Mouse (Mus musculus) heart, embryonic 11.5 days (tissue): ENCODE results near the gene Tm7sf3. TPM values are rescaled to one million over a fixed set of nuclear protein-coding genes. Genes with fewer than 3 reads are reported as not detected.

Experiments used
- ATAC-seq: fragments of 200-750 bp; cut with Nextera tagmentation; replicated peaks from 2 replicates; pipeline ENCODE4 v1.8.0; 2017; ENCODE audit warnings: moderate library complexity; ENCODE audit not compliant: insufficient number of reproducible peaks, low FRiP score, low TSS enrichment
- H3K27ac ChIP-seq: fragments of 300-500 bp; sonication (generic); 2 replicates; pipeline ENCODE4 v1.5.1; 2014; ENCODE audit warnings: mild to moderate bottlenecking, low read depth, low read length
- H3K27me3 ChIP-seq: fragments of 300-500 bp; sonication (generic); 2 replicates; pipeline ENCODE4 v1.6.1; 2014; ENCODE audit warnings: mild to moderate bottlenecking, low read length, mixed read lengths; ENCODE audit not compliant: control insufficient read depth, insufficient read depth
- H3K36me3 ChIP-seq: fragments of 300-500 bp; sonication (generic); 2 replicates; pipeline ENCODE4 v1.6.1; 2014; ENCODE audit warnings: mild to moderate bottlenecking, low read length, moderate library complexity, mixed read lengths; ENCODE audit not compliant: control insufficient read depth, insufficient read depth
- H3K4me1 ChIP-seq: fragments of 300-500 bp; sonication (generic); 2 replicates; pipeline ENCODE4 v1.6.1; 2014; ENCODE audit warnings: low read length; ENCODE audit not compliant: control insufficient read depth, insufficient read depth
- H3K4me2 ChIP-seq: fragments of 300-500 bp; sonication (generic); 2 replicates; pipeline ENCODE4 v1.6.1; 2014; ENCODE audit warnings: mild to moderate bottlenecking, moderate library complexity
- H3K4me3 ChIP-seq: fragments of 300-500 bp; sonication (generic); 2 replicates; pipeline ENCODE4 v1.5.1; 2014; ENCODE audit warnings: low read depth, low read length
- H3K9ac ChIP-seq: fragments of 300-500 bp; sonication (generic); 2 replicates; pipeline ENCODE4 v1.6.1; 2014; ENCODE audit warnings: mild to moderate bottlenecking, low read depth, low read length, moderate library complexity
- H3K9me3 ChIP-seq: fragments of 300-500 bp; sonication (generic); replicated peaks from 2 replicates; pipeline ENCODE4 v1.6.1; 2016; ENCODE audit warnings: low read length; ENCODE audit not compliant: control insufficient read depth
- WGBS: fragments of 180-500 bp; shearing (Covaris S2); extraction: QIAGEN DNeasy Blood & Tissue Kit; methylation state at CpG from one replicate; pipeline ENCODE4 v1.1.7; 2014; ENCODE audit not compliant: insufficient replicate concordance; 5-methylcytosine and 5-hydroxymethylcytosine counted together
- polyA plus RNA-seq: library from polyadenylated mRNA; unstranded; fragments of >200 nt; fragmentation: Nextera tagmentation; extraction: Ambion mirVana; gene quantifications from 2 replicates; pipeline ENCODE4 v1.2.1, GENCODE M21; 2014

Gene Tm7sf3
- polyA plus RNA-seq, 1 experiment from 2014 or later: 39.9 TPM

DNA sequence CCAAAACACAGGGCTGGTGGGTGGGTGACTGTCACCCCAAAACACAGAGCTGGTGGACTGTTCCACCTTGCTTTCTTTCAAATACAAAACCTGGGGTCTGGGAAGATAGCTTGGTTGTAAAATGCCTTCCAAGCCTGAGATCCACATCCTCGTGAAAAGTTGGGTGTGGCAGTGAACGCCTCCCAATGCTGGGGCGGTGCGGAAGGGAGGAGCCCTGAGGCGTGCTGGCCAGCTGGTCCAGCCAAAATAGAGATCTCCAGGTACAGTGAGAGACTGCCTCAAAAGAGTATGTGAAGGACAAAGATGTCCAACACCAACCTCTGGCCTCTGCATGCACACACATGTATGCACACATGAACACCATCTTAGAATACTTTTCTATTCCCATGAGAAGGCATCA lies 28.1 kb downstream of the Tm7sf3 start:
- WGBS: 90% methylated on average over 5 of the region's 5 CpGs
- no peak overlapping the region for H3K4me3 ChIP-seq
- ATAC-seq: no peak

GRCm38 (mm10) chr6:146613907-146614306 lies 28.7 kb downstream of the Tm7sf3 start:
- 89% methylated on average over 5 of the region's 5 CpGs for WGBS
- Histone ChIP-seq H3K9ac (no peak overlapping the region), H3K9me3 (no peaks in the 10 kb centered on the region)

More for the DNA sequence above, 28.1 kb downstream of the Tm7sf3 start:
- no peak overlapping the region for H3K27ac ChIP-seq
- H3K36me3 ChIP-seq: peaks cover 50% of the 10 kb centered on the region
- H3K4me1 ChIP-seq: no peaks in the 10 kb centered on the region
- no peaks in the 10 kb centered on the region for H3K27me3 ChIP-seq
- H3K9me3 ChIP-seq: no peaks in the 10 kb centered on the region
- no peak overlapping the region for H3K4me2 ChIP-seq
- no peak overlapping the region for H3K9ac ChIP-seq

DNA sequence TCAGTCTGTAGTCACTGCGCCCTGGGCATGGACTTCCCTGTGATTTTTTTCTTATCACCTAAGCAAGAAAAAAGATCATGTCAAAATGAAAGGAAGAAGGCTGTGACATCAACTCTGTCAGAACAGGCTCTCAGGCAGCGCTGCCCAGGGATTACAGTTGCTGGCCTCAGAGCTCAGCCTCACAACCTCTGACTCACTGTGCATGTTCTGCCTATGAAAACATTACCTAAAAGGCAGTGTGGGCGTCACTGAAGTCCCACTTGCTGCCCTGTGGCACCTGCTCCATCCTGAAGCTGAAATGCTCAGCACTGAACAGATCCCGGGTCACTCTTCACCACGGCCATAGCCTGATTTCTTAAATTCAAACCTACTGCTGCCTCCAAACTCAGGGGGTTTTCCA lies 29.9 kb downstream of the Tm7sf3 start:
- Histone ChIP-seq H3K4me2 (no peak overlapping the region), H3K4me1 (no peaks in the 10 kb centered on the region), H3K27ac (no peak overlapping the region), H3K9me3 (no peaks in the 10 kb centered on the region), H3K27me3 (no peaks in the 10 kb centered on the region), H3K36me3 (peaks cover 42% of the 10 kb centered on the region), H3K9ac (no peak overlapping the region), H3K4me3 (no peak overlapping the region)
- WGBS: 89% methylated on average over 5 of the region's 5 CpGs
- ATAC-seq: no peak

More at GRCm38 (mm10) chr6:146613907-146614306, 28.7 kb downstream of the Tm7sf3 start:
- H3K36me3 ChIP-seq: peaks cover 51% of the 10 kb centered on the region
- H3K4me3 ChIP-seq: no peak overlapping the region
- no peak overlapping the region for H3K27ac ChIP-seq
- no peak for ATAC-seq
- no peak overlapping the region for H3K4me2 ChIP-seq
- H3K27me3 ChIP-seq: no peaks in the 10 kb centered on the region
- H3K4me1 ChIP-seq: no peaks in the 10 kb centered on the region

- Histone ChIP-seq H3K4me2 (no peak overlapping the region), H3K9me3 (no peaks in the 10 kb centered on the region), H3K27ac (no peak overlapping the region), H3K4me3 (no peak overlapping the region), H3K36me3 (peaks cover 37% of the 10 kb centered on the region), H3K27me3 (no peaks in the 10 kb centered on the region), H3K4me1 (no peaks in the 10 kb centered on the region), H3K9ac (no peak overlapping the region)
- ATAC-seq: no peak
- WGBS: 80% methylated on average over 7 of the region's 7 CpGs
Observed at GRCm38 (mm10) chr6:146611897-146612296, 30.7 kb downstream of the Tm7sf3 start.

GRCm38 (mm10) chr6:146611385-146611784 lies 31.2 kb downstream of the Tm7sf3 start:
- no peak overlapping the region for H3K4me3 ChIP-seq
- ATAC-seq: 0 out of 2 replicates have a peak, but pooled peaks have one; percentile 42
- H3K4me2 ChIP-seq: no peak overlapping the region
- H3K27ac ChIP-seq: no peak overlapping the region
- H3K9ac ChIP-seq: no peak overlapping the region
- 81% methylated on average over 6 of the region's 6 CpGs for WGBS
- peaks cover 34% of the 10 kb centered on the region for H3K36me3 ChIP-seq
- no peaks in the 10 kb centered on the region for H3K4me1 ChIP-seq
- H3K9me3 ChIP-seq: no peaks in the 10 kb centered on the region
- no peaks in the 10 kb centered on the region for H3K27me3 ChIP-seq

DNA sequence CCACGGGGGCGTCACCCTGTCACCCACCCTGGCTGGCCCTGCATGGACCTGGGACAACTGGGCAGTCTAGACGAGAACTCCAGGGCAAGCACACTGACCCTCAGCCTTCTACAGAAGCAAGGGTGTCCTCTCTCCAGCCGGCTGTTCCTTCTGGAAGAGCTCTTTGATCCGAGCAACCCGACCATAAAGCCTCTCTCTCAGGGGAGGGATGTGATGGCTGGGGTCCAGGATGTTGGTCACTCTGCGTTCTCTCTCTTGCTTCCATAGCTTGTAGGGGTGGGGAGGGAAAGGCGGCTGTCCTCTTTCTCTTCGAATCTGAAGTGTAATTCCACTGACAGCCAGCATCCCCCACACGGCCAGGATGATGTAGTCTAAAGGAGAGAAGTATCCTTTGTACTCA lies 39.0 kb downstream of the Tm7sf3 start:
- no peak overlapping the region for H3K4me3 ChIP-seq

DNA sequence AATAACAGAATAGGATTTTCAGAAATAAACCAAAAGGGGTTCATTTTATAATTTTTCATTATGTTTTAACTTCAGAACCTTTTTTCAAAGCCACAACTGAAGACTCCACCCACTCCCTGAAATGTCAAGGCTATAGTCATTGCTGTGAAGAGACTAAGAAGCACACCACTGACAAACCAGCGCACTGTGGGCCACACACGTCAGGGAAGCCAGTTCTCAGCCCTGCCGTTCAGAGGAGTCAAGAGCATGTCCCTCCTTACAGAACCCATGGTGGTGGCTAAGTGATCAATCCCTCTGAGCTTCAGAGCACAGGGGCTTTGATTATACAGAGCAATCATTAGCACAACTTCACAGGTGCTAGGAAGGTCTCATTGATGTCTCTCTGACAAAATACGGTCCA lies 40.0 kb downstream of the Tm7sf3 start:
- Histone ChIP-seq H3K27me3 (no peaks in the 10 kb centered on the region), H3K4me3 (no peak overlapping the region), H3K9ac (no peak overlapping the region), H3K4me1 (no peaks in the 10 kb centered on the region), H3K4me2 (no peak overlapping the region), H3K27ac (no peak overlapping the region), H3K36me3 (peaks cover 34% of the 10 kb centered on the region), H3K9me3 (no peaks in the 10 kb centered on the region)
- 78% methylated on average over 4 of the region's 4 CpGs for WGBS
- no peak for ATAC-seq

More for the DNA sequence above, 39.0 kb downstream of the Tm7sf3 start:
- H3K4me2 ChIP-seq: no peak overlapping the region
- no peak overlapping the region for H3K9ac ChIP-seq
- H3K9me3 ChIP-seq: no peaks in the 10 kb centered on the region
- H3K4me1 ChIP-seq: no peaks in the 10 kb centered on the region
- H3K36me3 ChIP-seq: peaks cover 32% of the 10 kb centered on the region
- 85% methylated on average over 10 of the region's 10 CpGs for WGBS
- ATAC-seq: no peak
- H3K27ac ChIP-seq: no peak overlapping the region
- H3K27me3 ChIP-seq: no peaks in the 10 kb centered on the region

GRCm38 (mm10) chr6:146585134-146585533 lies 57.5 kb downstream of the Tm7sf3 start:
- no peak for ATAC-seq
- Histone ChIP-seq H3K4me2 (no peak overlapping the region), H3K4me1 (no peaks in the 10 kb centered on the region), H3K4me3 (no peak overlapping the region), H3K36me3 (peaks cover 24% of the 10 kb centered on the region), H3K27ac (no peak overlapping the region), H3K9me3 (no peaks in the 10 kb centered on the region), H3K27me3 (no peaks in the 10 kb centered on the region), H3K9ac (no peak overlapping the region)
- WGBS: 87% methylated on average over 5 of the region's 5 CpGs

GRCm38 (mm10) chr6:146583366-146584046 lies 59.1 kb downstream of the Tm7sf3 start:
- H3K36me3 ChIP-seq: peaks cover 9% of the 10 kb centered on the region
- no peak overlapping the region for H3K9ac ChIP-seq
- no peak for ATAC-seq
- peaks cover 5% of the 10 kb centered on the region; the same call in 1 of the 2 replicates for H3K4me1 ChIP-seq
- H3K27me3 ChIP-seq: no peaks in the 10 kb centered on the region
- 78% methylated on average over 2 of the region's 2 CpGs for WGBS
- no peaks in the 10 kb centered on the region for H3K9me3 ChIP-seq
- H3K27ac ChIP-seq: no peak overlapping the region
- H3K4me2 ChIP-seq: no peak overlapping the region
- H3K4me3 ChIP-seq: no peak overlapping the region
